Mouse (Mus musculus) forebrain, embryonic 12.5 days (tissue): ENCODE data around the gene 9130008F23Rik. TPM values are rescaled to one million over a fixed set of nuclear protein-coding genes. Genes with fewer than 3 reads are reported as not detected.

Source experiments
- ATAC-seq: fragments of 200-750 bp; cut with Nextera tagmentation; 2 replicates; pipeline ENCODE4 v1.8.0; 2017; ENCODE audit warnings: moderate TSS enrichment; ENCODE audit not compliant: low FRiP score
- H3K27ac ChIP-seq: fragments of 300-500 bp; sonication (generic); 2 replicates; pipeline ENCODE4 v1.5.1; 2016; ENCODE audit warnings: mild to moderate bottlenecking
- H3K27me3 ChIP-seq: fragments of 300-500 bp; sonication (generic); 2 replicates; pipeline ENCODE4 v1.6.1; 2016; ENCODE audit warnings: mild to moderate bottlenecking
- H3K36me3 ChIP-seq: fragments of 300-500 bp; sonication (generic); replicated peaks from 2 replicates; pipeline ENCODE4 v1.6.1; 2016; ENCODE audit warnings: mild to moderate bottlenecking
- H3K4me1 ChIP-seq: fragments of 300-500 bp; sonication (generic); 2 replicates; pipeline ENCODE4 v1.6.1; 2016
- H3K4me2 ChIP-seq: fragments of 300-500 bp; sonication (generic); 2 replicates; pipeline ENCODE4 v1.6.1; 2016; ENCODE audit warnings: mild to moderate bottlenecking, moderate library complexity
- H3K4me3 ChIP-seq: fragments of 300-500 bp; sonication (generic); replicated peaks from 2 replicates; pipeline ENCODE4 v1.5.1; 2016; ENCODE audit warnings: mild to moderate bottlenecking
- H3K9ac ChIP-seq: fragments of 300-500 bp; sonication (generic); 2 replicates; pipeline ENCODE4 v1.6.1; 2016; ENCODE audit warnings: mild to moderate bottlenecking
- H3K9me3 ChIP-seq: fragments of 300-500 bp; sonication (generic); 2 replicates; pipeline ENCODE4 v1.6.1; 2016
- WGBS: fragments of 180-500 bp; shearing (Covaris S2); methylation state at CpG from one replicate; pipeline ENCODE4 v1.1.7; 2016; 5-methylcytosine and 5-hydroxymethylcytosine counted together
- polyA plus RNA-seq: library from polyadenylated mRNA; unstranded; fragments of >200 nt; fragmentation: Nextera tagmentation; extraction: Ambion mirVana; gene quantifications from 2 replicates; pipeline ENCODE4 v1.2.1, GENCODE M21; 2016

Gene 9130008F23Rik
- polyA plus RNA-seq, 1 experiment from 2014 or later = 0.73 TPM

- H3K27me3 ChIP-seq = no peaks in the 10 kb centered on the region
- H3K27ac ChIP-seq = no peak overlapping the region
- H3K36me3 ChIP-seq = no peaks in the 10 kb centered on the region
- H3K4me3 ChIP-seq = no peak overlapping the region
- H3K4me1 ChIP-seq = peaks cover 3% of the 10 kb centered on the region; the same call in 1 of the 2 replicates
- no peaks in the 10 kb centered on the region for H3K9me3 ChIP-seq
- no peak overlapping the region for H3K4me2 ChIP-seq
- H3K9ac ChIP-seq = no peak overlapping the region
- ATAC-seq = no peak
- 45% methylated on average over 3 of the region's 3 CpGs for WGBS
Observed at GRCm38 (mm10) chr17:40877741-40878140, 2.6 kb downstream of the 9130008F23Rik start.

- 93% methylated on average over 1 of the region's 1 CpGs for WGBS
- H3K9me3 ChIP-seq = no peaks in the 10 kb centered on the region
Observed at GRCm38 (mm10) chr17:40875568-40875967, 4.8 kb downstream of the 9130008F23Rik start.

GRCm38 (mm10) chr17:40874701-40875100 is 5.7 kb downstream of the 9130008F23Rik start:
- no peak for ATAC-seq
- H3K4me1 ChIP-seq = no peaks in the 10 kb centered on the region
- no peak overlapping the region for H3K27ac ChIP-seq
- H3K27me3 ChIP-seq = no peaks in the 10 kb centered on the region
- H3K4me2 ChIP-seq = no peak overlapping the region
- no peak overlapping the region for H3K4me3 ChIP-seq
- H3K9ac ChIP-seq = no peak overlapping the region
- 83% methylated on average over 3 of the region's 3 CpGs for WGBS
- no peaks in the 10 kb centered on the region for H3K36me3 ChIP-seq
- no peaks in the 10 kb centered on the region for H3K9me3 ChIP-seq

More at GRCm38 (mm10) chr17:40875568-40875967, 4.8 kb downstream of the 9130008F23Rik start:
- H3K4me1 ChIP-seq = peaks cover 3% of the 10 kb centered on the region; the same call in 1 of the 2 replicates
- H3K4me3 ChIP-seq = no peak overlapping the region
- H3K27ac ChIP-seq = no peak overlapping the region
- H3K27me3 ChIP-seq = no peaks in the 10 kb centered on the region
- no peak overlapping the region for H3K4me2 ChIP-seq
- H3K36me3 ChIP-seq = no peaks in the 10 kb centered on the region
- no peak overlapping the region for H3K9ac ChIP-seq
- no peak for ATAC-seq

GRCm38 (mm10) chr17:40873582-40874011 is 6.8 kb downstream of the 9130008F23Rik start:
- Histone ChIP-seq H3K27me3 (no peaks in the 10 kb centered on the region), H3K4me1 (no peaks in the 10 kb centered on the region), H3K4me2 (no peak overlapping the region), H3K4me3 (no peak overlapping the region), H3K9ac (no peak overlapping the region), H3K36me3 (no peaks in the 10 kb centered on the region), H3K27ac (no peak overlapping the region), H3K9me3 (no peaks in the 10 kb centered on the region)
- ATAC-seq = no peak
- 77% methylated on average over 2 of the region's 2 CpGs for WGBS

GRCm38 (mm10) chr17:40872626-40873025 is 7.7 kb downstream of the 9130008F23Rik start:
- H3K4me3 ChIP-seq = no peak overlapping the region
- H3K4me1 ChIP-seq = no peaks in the 10 kb centered on the region
- no peaks in the 10 kb centered on the region for H3K27me3 ChIP-seq
- no peaks in the 10 kb centered on the region for H3K36me3 ChIP-seq
- H3K9ac ChIP-seq = no peak overlapping the region
- ATAC-seq = no peak
- WGBS = 94% methylated on average over 6 of the region's 6 CpGs
- no peak overlapping the region for H3K27ac ChIP-seq
- H3K9me3 ChIP-seq = no peaks in the 10 kb centered on the region
- no peak overlapping the region for H3K4me2 ChIP-seq

- no peaks in the 10 kb centered on the region for H3K9me3 ChIP-seq
- no peaks in the 10 kb centered on the region for H3K4me1 ChIP-seq
- no peak overlapping the region for H3K4me2 ChIP-seq
- no peaks in the 10 kb centered on the region for H3K36me3 ChIP-seq
- H3K27me3 ChIP-seq = no peaks in the 10 kb centered on the region
- no peak overlapping the region for H3K4me3 ChIP-seq
- no peak overlapping the region for H3K27ac ChIP-seq
- 76% methylated on average over 10 of the region's 10 CpGs for WGBS
- no peak overlapping the region for H3K9ac ChIP-seq
- no peak for ATAC-seq
Observed at GRCm38 (mm10) chr17:40868952-40869747, 11.2 kb downstream of the 9130008F23Rik start.

GRCm38 (mm10) chr17:40855065-40855464 is 25.3 kb downstream of the 9130008F23Rik start:
- Histone ChIP-seq H3K27me3 (no peaks in the 10 kb centered on the region), H3K4me2 (no peak overlapping the region), H3K9ac (no peak overlapping the region), H3K36me3 (no peaks in the 10 kb centered on the region), H3K4me1 (no peaks in the 10 kb centered on the region), H3K27ac (no peak overlapping the region), H3K9me3 (no peaks in the 10 kb centered on the region), H3K4me3 (no peak overlapping the region)
- ATAC-seq = no peak

- H3K4me1 ChIP-seq = no peaks in the 10 kb centered on the region
- no peaks in the 10 kb centered on the region for H3K36me3 ChIP-seq
- no peak for ATAC-seq
- no peak overlapping the region for H3K4me2 ChIP-seq
- no peak overlapping the region for H3K27ac ChIP-seq
- H3K9me3 ChIP-seq = no peaks in the 10 kb centered on the region
- H3K27me3 ChIP-seq = no peaks in the 10 kb centered on the region
- H3K9ac ChIP-seq = no peak overlapping the region
- H3K4me3 ChIP-seq = no peak overlapping the region
Observed at GRCm38 (mm10) chr17:40837308-40837707, 43.1 kb downstream of the 9130008F23Rik start.

GRCm38 (mm10) chr17:40831870-40832269 is 48.5 kb downstream of the 9130008F23Rik start:
- no peak for ATAC-seq
- Histone ChIP-seq H3K9ac (no peak overlapping the region), H3K36me3 (no peaks in the 10 kb centered on the region), H3K4me3 (no peak overlapping the region), H3K4me2 (no peak overlapping the region), H3K27me3 (no peaks in the 10 kb centered on the region), H3K27ac (no peak overlapping the region), H3K9me3 (no peaks in the 10 kb centered on the region), H3K4me1 (no peaks in the 10 kb centered on the region)
- 65% methylated on average over 2 of the region's 2 CpGs for WGBS

Other genes with a start within 250 kb of the 9130008F23Rik start
- gene Esp3, start 248.5 kb downstream of the 9130008F23Rik start, polyA plus RNA-seq = not detected in 2 replicates
- not detected in 2 replicates for gene Esp1, start 153.4 kb downstream of the 9130008F23Rik start, polyA plus RNA-seq
- gene Crisp2, start 73.6 kb downstream of the 9130008F23Rik start, polyA plus RNA-seq = not detected in 2 replicates
- gene Rhag, start 69.4 kb downstream of the 9130008F23Rik start, polyA plus RNA-seq = 1.9 and 3.2 TPM in 2 replicates
- 0.32 and 0.54 TPM in 2 replicates for gene Glyatl3, start 33.8 kb upstream of the 9130008F23Rik start, polyA plus RNA-seq
- gene Mut, start 54.1 kb upstream of the 9130008F23Rik start, polyA plus RNA-seq = 23.7 and 24.1 TPM in 2 replicates
- gene Cenpq, start 54.5 kb upstream of the 9130008F23Rik start, polyA plus RNA-seq = 34.6 and 36.2 TPM in 2 replicates